Mouse (Mus musculus) splenic B cell, adult 2 months (primary cell): ENCODE results near the gene Prr23a1.
"Not testable (repeated sequence)": the region's sequence is repeated elsewhere in the genome, so short reads cannot be mapped to it uniquely, and the experiment has no call there.

Experiments used
- DNase-seq: peaks from one replicate; pipeline ENCODE4 v3.0.0-alpha.2; 2011; ENCODE audit warnings: low read depth, low spot score
- H3K27me3 ChIP-seq: 2 replicates; pipeline ENCODE4 v1.6.1; 2012; ENCODE audit warnings: mild to moderate bottlenecking, low read length, moderate library complexity, mixed read lengths; ENCODE audit not compliant: control insufficient read depth, poor library complexity, insufficient read depth, severe bottlenecking
- H3K36me3 ChIP-seq: 2 replicates; pipeline ENCODE4 v1.6.1; 2012; ENCODE audit warnings: mild to moderate bottlenecking, low read length, moderate library complexity, mixed read lengths; ENCODE audit not compliant: control insufficient read depth, poor library complexity, insufficient read depth, severe bottlenecking

The Prr23a1 gene

DNA sequence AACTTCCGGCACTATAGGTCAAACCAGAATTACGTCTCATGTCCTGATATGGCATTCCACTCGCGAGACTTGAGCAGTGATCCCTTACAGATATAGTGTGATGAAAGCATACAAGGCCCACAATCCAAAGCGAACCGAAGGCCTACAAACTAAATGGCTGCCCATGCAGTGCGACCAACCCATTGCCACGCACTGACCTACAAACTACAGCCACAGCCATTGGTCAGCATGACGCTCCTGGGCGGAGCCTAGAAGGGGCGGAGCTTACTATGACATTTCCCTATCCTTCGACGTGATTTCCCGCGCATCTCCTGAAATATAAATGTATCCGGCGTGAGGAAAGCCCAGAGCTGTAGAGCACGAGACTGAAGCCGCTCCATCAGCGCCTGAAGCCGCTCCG, at the start of gene Prr23a1:
Prr23a1 (plus strand) TSS at position 387 of the 400 bp plus-strand sequence.
- DNase-seq, result no peak
- H3K27me3 ChIP-seq, result no peaks in the 10 kb centered on the region
- H3K36me3 ChIP-seq, result no peaks in the 10 kb centered on the region

DNA sequence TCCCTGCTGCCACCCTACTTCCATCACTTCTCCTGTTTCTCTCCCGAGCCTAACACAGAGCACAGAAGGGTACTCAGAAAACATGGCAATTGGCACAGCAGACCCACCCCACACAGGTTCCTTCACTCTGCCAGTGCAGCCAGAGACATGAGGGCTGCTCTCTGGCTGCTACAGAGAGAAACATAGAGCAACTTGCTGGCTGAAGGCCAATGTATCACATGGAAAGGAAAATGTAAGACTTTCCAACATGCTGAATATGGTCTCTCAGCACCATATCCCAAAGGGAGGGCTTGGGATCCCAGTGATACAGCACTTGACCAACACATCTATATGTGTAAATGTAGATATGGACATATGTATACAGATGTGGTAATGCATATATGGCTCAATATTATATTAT, 43.3 kb upstream of the Prr23a1 start:
- DNase-seq, result no peak
- H3K27me3 ChIP-seq, result no peaks in the 10 kb centered on the region
- no peaks in the 10 kb centered on the region for H3K36me3 ChIP-seq

DNA sequence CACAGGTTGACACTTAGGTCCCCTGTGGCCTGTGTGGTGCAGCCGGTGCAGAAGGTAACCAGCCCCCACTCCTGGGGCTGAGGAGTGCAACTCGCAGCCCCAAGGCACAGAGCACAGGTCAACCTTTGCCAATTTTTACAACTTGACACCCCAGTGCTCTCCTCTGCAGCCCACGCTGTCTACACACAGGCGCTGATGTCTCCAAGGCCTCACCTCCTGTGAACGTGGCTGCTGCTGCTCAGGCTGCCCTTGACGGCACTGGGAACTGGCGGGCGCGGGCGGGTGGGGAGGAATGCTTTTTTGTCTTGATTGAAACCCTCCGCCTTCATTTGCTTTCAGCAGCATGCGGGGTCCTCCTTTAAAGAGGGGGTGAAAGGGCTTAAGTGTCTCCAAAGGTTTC, 38.3 kb upstream of the Prr23a1 start:
- Histone ChIP-seq H3K27me3 (no peaks in the 10 kb centered on the region), H3K36me3 (no peaks in the 10 kb centered on the region)
- DNase-seq, result no peak

DNA sequence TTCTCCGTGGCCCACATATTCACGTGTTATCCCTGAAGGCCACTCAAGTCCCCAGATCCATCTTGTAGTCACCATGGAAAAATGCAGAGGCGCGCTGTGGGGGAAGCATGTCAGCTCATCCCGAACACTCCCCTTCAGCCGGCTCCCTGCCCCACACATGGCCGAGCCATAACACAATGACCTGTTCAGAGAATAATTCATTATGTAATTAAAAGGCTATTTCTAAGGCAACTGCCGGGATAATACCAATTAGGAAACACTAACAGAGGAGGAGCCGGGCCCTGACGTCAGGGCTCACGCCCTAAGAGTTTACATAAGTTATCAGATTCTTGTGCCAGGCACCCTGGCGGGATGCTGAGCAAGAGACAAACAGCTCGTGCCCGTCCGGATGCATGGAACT, 36.8 kb upstream of the Prr23a1 start:
- no peak for DNase-seq
- Histone ChIP-seq H3K27me3 (no peaks in the 10 kb centered on the region), H3K36me3 (no peaks in the 10 kb centered on the region)

DNA sequence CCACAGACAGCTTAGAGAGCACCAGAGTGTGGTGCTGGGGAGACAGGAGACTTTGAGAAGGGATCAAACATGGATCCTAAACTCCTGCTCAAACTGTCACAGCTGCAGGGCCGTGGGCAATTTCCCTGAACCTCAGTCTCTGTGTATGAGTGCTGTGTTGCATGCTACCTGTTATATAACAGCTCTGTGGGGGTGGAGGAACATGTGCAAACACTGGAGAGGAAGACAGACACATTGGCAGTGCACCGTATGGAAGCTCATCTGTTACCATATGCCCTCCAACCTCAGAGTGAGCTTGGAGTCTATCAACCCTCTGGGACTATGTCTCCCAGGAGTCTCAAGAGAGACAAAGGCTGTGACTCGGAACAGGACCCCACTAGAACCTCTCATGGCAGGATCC, 36.4 kb upstream of the Prr23a1 start:
- Histone ChIP-seq H3K27me3 (no peaks in the 10 kb centered on the region), H3K36me3 (no peaks in the 10 kb centered on the region)
- no peak for DNase-seq

DNA sequence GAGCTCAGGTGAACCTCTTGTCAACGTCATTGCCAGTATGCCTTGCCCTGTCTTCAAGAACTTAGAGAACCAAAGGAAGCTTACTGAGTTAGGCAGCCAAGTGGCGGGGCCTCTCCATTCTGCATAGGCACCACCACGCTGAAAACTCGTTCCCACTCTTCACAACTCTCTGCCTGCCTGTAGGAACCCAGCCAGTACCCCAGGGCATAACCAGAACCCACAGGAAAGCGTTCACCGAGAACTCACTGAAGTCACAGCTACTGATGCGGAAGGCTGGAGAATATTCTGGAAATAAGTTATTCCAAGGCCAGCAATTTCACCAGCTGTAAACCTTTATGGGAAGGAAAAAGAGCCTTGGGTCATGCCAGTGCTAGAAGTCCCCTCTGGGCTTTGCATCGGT, 34.7 kb upstream of the Prr23a1 start:
- DNase-seq, result no peak
- Histone ChIP-seq H3K27me3 (no peaks in the 10 kb centered on the region), H3K36me3 (no peaks in the 10 kb centered on the region)

DNA sequence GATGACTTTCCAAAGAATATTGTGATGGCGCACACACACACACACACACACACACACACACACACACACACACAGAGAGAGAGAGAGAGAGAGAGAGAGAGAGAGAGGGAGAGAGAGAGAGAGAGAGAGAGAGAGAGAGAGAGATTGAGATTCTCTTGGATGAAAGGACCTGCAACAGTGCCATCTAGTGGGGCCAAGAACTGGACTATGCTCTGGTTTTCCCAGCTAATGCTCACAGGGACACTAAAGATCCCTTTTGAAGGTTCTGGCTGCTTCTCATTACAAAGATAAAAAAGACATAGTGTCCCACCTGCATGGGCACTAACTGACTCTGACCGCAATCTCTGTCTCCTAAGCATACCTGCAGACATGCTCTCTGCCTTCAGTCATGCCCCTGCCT, 32.8 kb upstream of the Prr23a1 start:
- not testable (repeated sequence) for H3K36me3 ChIP-seq, H3K27me3 ChIP-seq, DNase-seq

DNA sequence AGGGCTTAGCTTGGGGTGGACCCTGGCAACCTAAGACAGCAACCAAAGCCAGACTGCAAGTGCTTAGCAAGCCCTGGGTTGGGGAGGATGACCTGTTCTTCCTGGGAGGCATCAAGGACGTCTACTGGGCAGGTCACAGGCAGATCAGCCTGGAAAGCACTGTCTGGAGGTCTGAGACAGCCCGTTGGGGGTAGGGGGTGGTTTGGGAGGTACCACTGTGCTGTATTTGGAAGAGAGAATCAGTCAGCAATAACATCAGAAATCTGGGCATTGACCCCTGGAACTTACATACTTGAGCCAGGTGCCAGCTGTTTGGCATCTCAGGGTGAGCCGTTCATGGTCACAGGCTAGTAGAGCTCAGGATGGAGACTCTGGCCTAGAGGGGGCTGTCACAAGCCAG, 26.2 kb upstream of the Prr23a1 start:
- DNase-seq, result no peak
- Histone ChIP-seq H3K36me3 (no peaks in the 10 kb centered on the region), H3K27me3 (no peaks in the 10 kb centered on the region)

DNA sequence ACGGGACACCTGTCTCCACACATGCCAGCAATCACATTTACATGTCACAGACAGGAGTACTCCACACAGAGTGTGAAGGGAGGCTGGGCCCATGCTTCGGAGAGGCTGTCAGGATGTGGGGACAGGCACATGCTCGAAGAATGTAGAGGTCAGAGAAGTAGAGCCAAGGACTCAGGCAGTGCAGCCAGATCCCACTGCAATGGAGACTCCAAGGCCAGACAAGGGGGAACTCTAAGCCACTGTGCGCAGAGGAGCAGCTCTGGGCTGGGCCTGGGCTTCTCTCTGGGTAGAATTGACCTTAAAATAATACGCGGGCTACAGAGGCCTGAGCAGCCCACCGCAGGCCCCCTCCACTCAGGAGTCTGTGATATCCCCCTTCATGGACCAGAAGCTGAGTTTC, 24.7 kb upstream of the Prr23a1 start:
- H3K27me3 ChIP-seq, result no peaks in the 10 kb centered on the region
- no peaks in the 10 kb centered on the region for H3K36me3 ChIP-seq
- no peak for DNase-seq

DNA sequence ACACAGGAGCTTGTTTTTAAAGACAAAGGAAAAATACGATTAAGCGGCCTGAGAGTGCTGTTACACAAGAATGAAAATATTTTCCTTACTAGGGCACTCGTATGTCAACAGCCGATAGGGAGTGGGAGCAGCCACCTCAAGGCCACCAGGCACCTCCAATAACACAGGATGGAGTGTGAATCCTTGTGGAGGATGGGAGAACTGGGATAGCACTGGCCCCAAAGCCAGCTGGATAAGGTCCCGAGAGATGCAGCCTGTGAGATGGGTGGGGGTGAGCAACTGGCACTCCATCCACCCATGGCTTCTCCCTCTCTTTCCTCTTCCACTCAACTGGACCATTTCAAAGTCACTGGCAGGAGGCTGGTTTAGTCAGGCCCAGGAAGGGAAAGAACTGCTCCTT, 23.3 kb upstream of the Prr23a1 start:
- DNase-seq, result no peak
- Histone ChIP-seq H3K27me3 (no peaks in the 10 kb centered on the region), H3K36me3 (no peaks in the 10 kb centered on the region)

DNA sequence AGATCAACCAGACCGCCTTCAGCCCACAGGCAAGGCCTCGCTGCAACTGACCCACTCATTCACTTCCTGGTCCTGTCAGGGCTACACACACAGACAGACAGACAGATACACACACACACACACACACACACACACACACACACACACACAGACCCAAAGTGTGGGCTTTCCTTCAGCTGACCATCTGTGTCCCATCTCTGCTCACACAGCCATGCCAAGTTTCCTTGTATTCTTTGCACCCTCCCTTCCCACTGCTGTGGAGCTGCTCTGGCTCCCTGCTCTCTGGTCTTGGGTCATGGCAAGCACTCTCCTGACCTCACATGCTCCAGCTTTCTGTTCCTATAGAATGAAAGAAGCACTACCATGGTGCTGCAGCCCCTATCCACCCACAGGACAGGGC, 22.8 kb upstream of the Prr23a1 start:
- DNase-seq, result no peak
- H3K36me3 ChIP-seq, result no peaks in the 10 kb centered on the region
- no peaks in the 10 kb centered on the region for H3K27me3 ChIP-seq

DNA sequence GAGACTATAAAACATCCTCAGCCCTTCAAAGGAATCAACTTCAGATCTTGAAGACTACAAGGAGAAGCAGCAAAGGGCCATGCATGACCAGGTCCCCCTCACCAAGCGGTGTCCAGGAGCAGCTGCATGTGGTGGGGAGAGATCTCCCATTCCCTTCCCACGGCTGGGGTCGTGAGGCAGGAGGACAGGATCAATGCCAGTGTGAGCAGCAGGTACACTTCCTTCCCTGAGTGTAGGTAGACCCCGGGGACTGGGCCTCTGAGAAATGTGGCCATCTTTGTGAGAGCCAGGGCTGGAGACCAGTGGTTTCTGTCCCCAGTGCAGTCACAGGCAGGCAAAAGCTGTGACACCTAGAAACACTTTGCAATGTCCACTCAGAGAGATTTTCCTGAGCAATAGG, 21.8 kb upstream of the Prr23a1 start:
- H3K36me3 ChIP-seq, result no peaks in the 10 kb centered on the region
- no peak for DNase-seq

DNA sequence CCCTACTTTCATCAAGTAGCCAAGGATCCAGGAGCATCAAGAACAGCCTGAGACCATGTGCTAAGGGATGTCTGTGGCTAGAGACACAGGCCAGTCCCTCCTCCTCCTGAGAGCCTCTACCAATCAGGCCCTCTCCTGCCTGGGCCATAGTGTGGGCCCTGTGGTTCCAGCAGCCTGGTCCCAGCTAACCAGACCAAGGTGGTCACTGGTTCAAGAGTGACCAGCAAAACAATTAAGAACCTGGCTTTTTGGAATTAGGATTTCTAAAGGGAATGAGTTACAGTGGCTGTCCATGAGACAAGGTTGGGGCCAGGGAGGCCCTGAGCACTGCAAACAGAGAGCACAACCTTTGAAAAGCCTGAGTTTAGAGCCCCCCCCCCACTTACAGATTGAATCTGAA, 21.2 kb upstream of the Prr23a1 start:
- no peaks in the 10 kb centered on the region for H3K36me3 ChIP-seq
- no peak for DNase-seq
- H3K27me3 ChIP-seq, result no peaks in the 10 kb centered on the region

More for the DNA sequence above, 21.8 kb upstream of the Prr23a1 start:
- H3K27me3 ChIP-seq, result no peaks in the 10 kb centered on the region

DNA sequence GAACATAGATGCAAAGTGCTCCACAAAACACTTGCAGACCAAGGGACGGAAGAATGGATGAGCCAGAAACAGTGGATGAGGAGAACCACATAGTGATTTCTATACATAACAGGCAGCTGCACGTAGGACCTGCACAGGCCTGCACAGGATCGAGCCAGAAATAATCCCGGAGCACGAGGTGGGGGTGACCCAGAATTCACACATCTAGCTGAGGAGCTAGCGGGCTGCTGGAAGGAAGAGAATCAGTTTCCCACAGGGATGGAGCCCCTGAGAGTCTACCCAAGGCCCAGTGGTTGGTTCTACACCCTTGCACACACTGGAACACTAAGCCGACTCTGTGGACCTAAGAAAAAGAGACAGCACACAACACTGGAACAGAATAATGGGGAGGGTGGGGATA, 18.5 kb upstream of the Prr23a1 start:
- Histone ChIP-seq H3K36me3 (no peaks in the 10 kb centered on the region), H3K27me3 (no peaks in the 10 kb centered on the region)
- no peak for DNase-seq

DNA sequence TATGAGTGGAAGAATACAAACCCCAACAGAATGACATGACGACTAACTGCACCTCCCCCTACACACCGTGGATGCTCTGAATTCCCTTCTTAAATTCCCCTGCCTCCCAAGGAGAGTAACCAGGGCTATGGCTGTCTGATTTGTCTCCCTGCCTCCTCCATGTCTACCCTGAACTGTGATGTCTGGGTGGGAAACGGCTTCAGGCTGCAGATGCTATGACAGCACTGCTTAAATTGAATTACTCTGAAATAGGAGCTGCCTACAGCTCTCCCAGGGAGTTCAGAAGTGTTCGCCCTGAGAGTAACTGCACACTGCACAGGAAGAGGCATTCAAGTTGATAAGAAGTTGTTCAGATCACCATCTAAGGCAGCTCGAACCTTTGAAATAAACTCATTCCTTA, 12.8 kb upstream of the Prr23a1 start:
- DNase-seq, result no peak

DNA sequence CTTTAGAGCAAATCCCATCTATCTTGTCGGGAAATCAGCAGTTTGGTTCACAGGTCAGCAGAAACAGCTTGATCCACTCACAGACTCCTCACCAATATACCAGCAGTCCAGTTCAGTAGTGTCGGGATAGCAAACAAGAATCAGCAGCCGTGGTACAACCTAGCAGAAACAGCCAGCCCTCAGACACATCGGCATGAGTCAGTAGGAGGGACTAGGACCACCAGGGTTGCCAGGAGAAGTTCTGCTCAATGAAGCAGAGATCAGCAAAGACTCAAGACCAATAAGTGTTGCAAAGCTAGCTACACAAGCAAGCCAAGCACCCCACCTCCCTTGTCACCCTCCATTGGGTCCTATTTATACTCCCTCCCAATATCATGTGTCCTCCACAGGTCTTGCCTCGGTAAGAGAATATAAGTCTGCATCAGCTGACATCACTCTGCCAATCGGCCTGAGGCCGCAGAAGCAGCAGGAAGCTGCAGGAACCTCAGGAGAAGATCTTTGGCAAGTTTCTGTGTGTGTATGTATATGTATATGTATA, 4.7 kb upstream of the Prr23a1 start:
- H3K36me3 ChIP-seq, result no peaks in the 10 kb centered on the region
- no peak for DNase-seq
- H3K27me3 ChIP-seq, result no peaks in the 10 kb centered on the region

More for the DNA sequence above, 12.8 kb upstream of the Prr23a1 start:
- no peaks in the 10 kb centered on the region for H3K36me3 ChIP-seq
- H3K27me3 ChIP-seq, result no peaks in the 10 kb centered on the region
